Mouse (Mus musculus): Measurements from ENCODE around the gene Cep97. TPM values are rescaled to one million over a fixed set of nuclear protein-coding genes. Genes with fewer than 3 reads are reported as not detected.
A peak's percentile ranks its signal among the peaks of the same experiment; 100 is the strongest.

Gene Cep97
- total and polyA plus RNA-seq, 3 experiments: 10.7 to 11.1 TPM; not detected in 1

DNA sequence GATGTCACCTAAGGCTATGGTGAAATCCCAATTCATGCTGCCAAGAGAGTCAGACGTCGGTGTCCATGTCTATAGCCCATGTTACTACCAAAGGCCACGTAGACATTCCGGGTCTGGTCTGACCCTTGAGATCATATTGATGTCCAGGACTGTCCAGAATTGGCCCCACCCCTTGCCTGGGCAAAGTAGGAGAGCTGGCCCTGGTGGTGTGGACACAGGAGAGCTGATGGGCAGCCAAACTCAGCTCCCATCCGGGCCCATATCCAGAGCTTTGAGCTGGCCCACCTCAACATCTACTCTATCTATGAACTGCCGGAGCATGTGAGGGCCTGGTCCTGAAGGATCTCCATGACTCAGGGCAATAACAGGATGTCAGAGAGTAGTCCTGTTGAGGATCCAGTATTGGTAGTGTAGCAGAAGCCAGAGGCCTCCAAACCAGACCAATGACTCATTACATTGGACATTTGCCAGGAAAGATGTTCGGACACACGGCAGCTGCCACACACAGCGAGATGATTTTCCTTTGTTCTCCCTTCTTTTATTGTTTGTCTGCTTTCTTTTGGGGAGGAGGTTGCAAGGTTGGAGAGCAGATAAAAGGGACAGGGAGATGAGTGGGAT, 36.2 kb downstream of the Cep97 start:
- peaks cover 2% of the 10 kb centered on the region; the same call in 1 of the 2 replicates for H3K79me2 ChIP-seq (ENCODE audit: control insufficient read depth, insufficient read depth, low read length, poor library complexity)
- peaks cover 0 to 16% of the 10 kb centered on the region in 2 experiments; a peak in 2 of 4 replicates for H3K36me3 ChIP-seq (ENCODE audit: control insufficient read depth in 1 of 2, insufficient read depth in 2 of 2, low read length in 2 of 2)
- no peak overlapping the region for H3K4me3 ChIP-seq (ENCODE audit: control insufficient read depth in 1 of 2, insufficient read depth in 1 of 2, low read depth in 2 of 2, low read length in 2 of 2)
- H3K9me3 ChIP-seq (replicated peaks; ENCODE audit: insufficient read depth, low read length): no peaks in the 10 kb centered on the region
- H3K27me3 ChIP-seq (ENCODE audit: control insufficient read depth in 1 of 2, insufficient read depth in 2 of 2, low read length in 2 of 2): no peaks in the 10 kb centered on the region
- peak; percentile 59 for DNase-seq (ENCODE audit: low read depth, low spot score)
- H3K4me1 ChIP-seq (ENCODE audit: control insufficient read depth in 1 of 2, insufficient read depth in 2 of 2, low read length in 2 of 2): peaks cover 7 to 21% of the 10 kb centered on the region in 2 experiments; a peak in 3 of 4 replicates
- H3K27ac ChIP-seq (ENCODE audit: control insufficient read depth, low read depth, low read length): no peak overlapping the region
- no peak overlapping the region for H3K9ac ChIP-seq (ENCODE audit: control insufficient read depth, low read depth, low read length, poor library complexity, severe bottlenecking)
- TF ChIP-seq ZKSCAN1 (IDR thresholded peaks at IDR 0.05; ENCODE audit: low read depth, low read length) (no peak), JUND (IDR thresholded peaks at IDR 0.05; ENCODE audit: low read depth, low read length) (peak; percentile 49; the same call in 1 of the 2 replicates)

DNA sequence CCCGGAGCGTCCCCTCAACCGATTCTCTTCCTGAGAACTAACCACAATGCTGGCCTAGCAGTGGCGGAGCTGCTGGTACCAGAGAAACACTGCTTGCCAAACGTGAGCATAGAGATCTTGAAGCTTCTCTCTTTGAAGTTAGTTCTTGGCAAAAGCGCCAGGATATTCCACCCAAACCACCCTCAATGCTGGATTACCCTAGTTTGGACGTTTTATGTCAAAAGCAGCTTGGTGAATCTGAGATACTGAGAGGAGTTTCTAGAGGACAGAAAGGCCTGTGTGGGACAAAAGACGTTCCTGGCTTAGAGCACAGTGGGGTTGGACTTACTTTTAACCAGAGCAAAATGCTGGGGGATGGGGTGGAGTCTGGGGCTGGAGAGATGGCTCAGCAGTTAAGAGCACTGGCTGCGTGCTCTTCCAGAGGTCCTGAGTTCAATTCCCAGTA, 39.0 kb downstream of the Cep97 start:
- no peaks in the 10 kb centered on the region for H3K9me3 ChIP-seq (replicated peaks; ENCODE audit: insufficient read depth, low read length)
- TF ChIP-seq BHLHE40 (IDR thresholded peaks at IDR 0.05; ENCODE audit: borderline replicate concordance, low read depth, low read length) (no peak), RAD21 (IDR thresholded peaks at IDR 0.05; ENCODE audit: low read depth, low read length) (no peak), ZNF384 (IDR thresholded peaks at IDR 0.05; ENCODE audit: low read depth, low read length) (no peak), HCFC1 (IDR thresholded peaks at IDR 0.05; ENCODE audit: low read depth, low read length) (no peak), KAT2A (conservative IDR thresholded peaks at IDR 0.05; ENCODE audit: low read depth, low read length) (no peak), CHD2 (IDR thresholded peaks at IDR 0.05; ENCODE audit: low read length) (no peak), CTCF (IDR thresholded peaks at IDR 0.05 in 2 of 3, conservative IDR thresholded peaks at IDR 0.05 in 1 of 3; ENCODE audit: control insufficient read depth in 1 of 3, insufficient read depth in 1 of 3, low read depth in 2 of 3, low read length in 3 of 3, poor library complexity in 1 of 3, severe bottlenecking in 1 of 3) (no peak; a peak in 1 of 6 replicates), POLR2AphosphoS5 (IDR thresholded peaks at IDR 0.05; ENCODE audit: borderline replicate concordance, low read depth, low read length) (no peak), POLR2A (IDR thresholded peaks at IDR 0.05; ENCODE audit: control insufficient read depth in 1 of 2, insufficient read depth in 1 of 2, low read depth in 1 of 2, low read length in 2 of 2, poor library complexity in 1 of 2) (no peak), MAFK (IDR thresholded peaks at IDR 0.05; ENCODE audit: borderline replicate concordance, low read depth, low read length) (no peak), MEF2A (IDR thresholded peaks at IDR 0.05; ENCODE audit: extremely low read depth, insufficient replicate concordance, low read depth, low read length, poor library complexity, severe bottlenecking) (no peak), TAL1 (IDR thresholded peaks at IDR 0.05; ENCODE audit: low read length) (no peak), ETS1 (IDR thresholded peaks at IDR 0.05; ENCODE audit: low read depth, low read length) (no peak), ELF1 (IDR thresholded peaks at IDR 0.05; ENCODE audit: low read depth, low read length) (no peak), EP300 (IDR thresholded peaks at IDR 0.05; ENCODE audit: low read depth in 1 of 2, low read length in 2 of 2) (no peak), TBP (IDR thresholded peaks at IDR 0.05; ENCODE audit: low read depth, low read length) (peak; percentile 91), ZKSCAN1 (IDR thresholded peaks at IDR 0.05; ENCODE audit: low read depth, low read length) (no peak), MYC (IDR thresholded peaks at IDR 0.05; ENCODE audit: low read depth, low read length) (0 out of 2 replicates have a peak, but pooled peaks have one; percentile 56)
- H3K79me2 ChIP-seq (ENCODE audit: control insufficient read depth, insufficient read depth, low read length, poor library complexity): peaks cover 2% of the 10 kb centered on the region; the same call in 1 of the 2 replicates
- DNase-seq (ENCODE audit: low read depth, low spot score): peak; percentile 87
- H3K36me3 ChIP-seq (ENCODE audit: control insufficient read depth in 1 of 2, insufficient read depth in 2 of 2, low read length in 2 of 2): peaks cover 0 to 32% of the 10 kb centered on the region in 2 experiments; a peak in 2 of 4 replicates
- H3K4me3 ChIP-seq (ENCODE audit: control insufficient read depth in 1 of 2, insufficient read depth in 1 of 2, low read depth in 2 of 2, low read length in 2 of 2): peak overlapping the region; percentile 85
- H3K9ac ChIP-seq (ENCODE audit: control insufficient read depth, low read depth, low read length, poor library complexity, severe bottlenecking): peak overlapping the region; percentile 85
- no peaks in the 10 kb centered on the region for H3K27me3 ChIP-seq (ENCODE audit: control insufficient read depth in 1 of 2, insufficient read depth in 2 of 2, low read length in 2 of 2)
- peak overlapping the region; percentile 94 for H3K27ac ChIP-seq (ENCODE audit: control insufficient read depth, low read depth, low read length)
- peaks cover 17 to 34% of the 10 kb centered on the region in 2 experiments for H3K4me1 ChIP-seq (ENCODE audit: control insufficient read depth in 1 of 2, insufficient read depth in 2 of 2, low read length in 2 of 2)

Data from MEL (cell line).